Mouse (Mus musculus): ENCODE results near the gene Rab1b.

The Rab1b gene

DNA sequence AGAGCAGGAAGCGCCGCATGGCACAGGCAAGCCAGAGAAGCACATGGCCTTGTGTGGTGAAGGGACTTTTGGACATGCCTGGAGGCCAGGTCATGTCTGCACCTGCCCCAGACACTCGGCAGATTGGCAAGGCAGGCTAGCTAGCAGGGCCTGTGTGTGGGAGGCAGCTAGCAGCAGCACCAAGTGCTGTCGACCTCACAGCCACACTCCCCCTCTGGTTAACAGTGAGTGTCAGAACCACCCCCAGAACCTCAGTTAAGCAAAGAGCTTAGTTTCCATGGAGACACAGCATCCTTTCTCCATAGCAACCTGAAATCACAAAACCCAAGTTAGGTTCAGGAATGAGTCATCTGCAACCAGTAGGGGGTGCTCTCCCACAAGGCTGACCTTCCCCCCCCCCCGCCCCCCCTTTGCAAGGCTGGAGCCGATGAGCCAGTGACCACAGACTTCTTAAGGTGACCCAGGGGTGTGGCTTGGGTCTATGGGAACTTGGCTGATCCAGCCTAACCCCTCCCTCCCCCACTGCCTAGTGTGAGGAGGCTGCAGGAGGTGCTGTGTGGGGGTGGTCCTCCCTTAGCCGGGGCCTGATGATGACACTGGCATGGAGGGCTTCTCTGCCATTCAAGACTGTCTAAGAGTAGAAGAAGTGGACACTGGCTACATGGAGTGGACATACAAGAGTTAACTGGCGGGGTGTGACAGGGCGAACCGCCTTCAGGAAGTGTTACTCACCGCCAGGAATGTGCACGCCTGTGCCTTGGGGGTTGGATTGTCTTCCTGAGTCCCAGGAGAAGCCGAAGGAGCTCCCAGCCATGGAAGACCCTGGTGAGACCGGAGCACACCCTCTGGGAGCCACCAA is 56.6 kb downstream of the Rab1b start, which contains the start of gene Rin1:
Gene Rin1, plus strand, starts transcription at position 435 of the 859 bp plus-strand sequence.
- DNase-seq = peak; percentile 26

DNA sequence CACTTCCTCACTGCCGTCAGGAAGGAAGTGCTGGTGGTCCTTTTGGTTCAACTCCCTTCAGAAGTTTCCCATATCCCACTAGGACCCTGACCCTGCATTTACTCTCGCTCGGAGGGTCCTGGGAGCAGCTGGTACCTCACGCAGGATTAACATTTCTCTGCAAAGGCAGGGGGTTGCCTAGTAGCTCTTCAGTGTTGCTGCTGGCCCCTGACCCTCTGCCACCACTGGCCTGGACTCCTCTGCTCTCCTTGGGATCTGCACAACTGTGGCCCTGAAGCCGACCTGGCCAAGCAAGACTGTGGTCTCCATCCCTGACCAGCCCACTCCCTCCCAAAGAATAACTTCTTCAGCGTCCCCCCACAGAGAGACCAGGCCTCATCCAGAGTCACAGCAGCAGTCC is 57.5 kb downstream of the Rab1b start:
- DNase-seq = no peak

All from liver (tissue).